Mouse (Mus musculus) intestine, postnatal 0 days (tissue): ENCODE measurements at regions not wholly inside any gene's neighbourhood (a gene's known extent, or its start where the extent isn't known, plus 50 kb on each side); places are given as distances from the start of the nearest gene placed in this dataset.

Experiments
- ATAC-seq: fragments of 200-750 bp; cut with Nextera tagmentation; 2 replicates; pipeline ENCODE4 v1.8.0; 2017; ENCODE audit warnings: mild to moderate bottlenecking, moderate TSS enrichment, moderate library complexity
- H3K27ac ChIP-seq: fragments of 300-500 bp; sonication (generic); 2 replicates; pipeline ENCODE4 v1.5.1; 2014; ENCODE audit warnings: mild to moderate bottlenecking, low read depth, low read length, moderate library complexity
- H3K27me3 ChIP-seq: fragments of 300-500 bp; sonication (generic); replicated peaks from 2 replicates; pipeline ENCODE4 v1.6.1; 2014; ENCODE audit warnings: low read length, mixed read lengths; ENCODE audit not compliant: control insufficient read depth, insufficient read depth
- H3K36me3 ChIP-seq: fragments of 300-500 bp; sonication (generic); 2 replicates; pipeline ENCODE4 v1.6.1; 2014; ENCODE audit warnings: mild to moderate bottlenecking, moderate library complexity; ENCODE audit not compliant: control insufficient read depth, insufficient read depth
- H3K4me1 ChIP-seq: fragments of 300-500 bp; sonication (generic); replicated peaks from 2 replicates; pipeline ENCODE4 v1.6.1; 2014; ENCODE audit warnings: antibody characterized with exemption, low read length, mixed read lengths; ENCODE audit not compliant: control insufficient read depth, insufficient read depth
- H3K4me2 ChIP-seq: fragments of 300-500 bp; sonication (generic); replicated peaks from 2 replicates; pipeline ENCODE4 v1.6.1; 2014; ENCODE audit warnings: low read depth, mild to moderate bottlenecking, moderate library complexity
- H3K4me3 ChIP-seq: fragments of 300-500 bp; sonication (generic); 2 replicates; pipeline ENCODE4 v1.5.1; 2014; ENCODE audit warnings: low read depth, low read length
- H3K9ac ChIP-seq: fragments of 300-500 bp; sonication (generic); 2 replicates; pipeline ENCODE4 v1.6.1; 2014; ENCODE audit warnings: mild to moderate bottlenecking, low read depth, low read length
- H3K9me3 ChIP-seq: fragments of 300-500 bp; sonication (generic); 2 replicates; pipeline ENCODE4 v1.6.1; 2016; ENCODE audit warnings: mixed run types; ENCODE audit not compliant: control insufficient read depth
- CTCF ChIP-seq: sonication (generic); IDR thresholded peaks from 2 replicates; pipeline ENCODE4 v1.5.1; 2016; ENCODE audit warnings: low read depth, mild to moderate bottlenecking, control low read depth, antibody characterized with exemption, moderate library complexity
- WGBS: fragments of 180-500 bp; shearing (Covaris S2); extraction: QIAGEN DNeasy Blood & Tissue Kit; methylation state at CpG from one replicate; pipeline ENCODE4 v1.1.7; 2014; 5-methylcytosine and 5-hydroxymethylcytosine counted together

GRCm38 (mm10) chr9:32972431-32973052, 336.5 kb downstream of the Ets1 start:
- Histone ChIP-seq H3K27ac (no peak overlapping the region), H3K4me3 (no peak overlapping the region), H3K36me3 (no peaks in the 10 kb centered on the region), H3K9ac (no peak overlapping the region), H3K9me3 (no peaks in the 10 kb centered on the region), H3K4me1 (no peaks in the 10 kb centered on the region), H3K4me2 (no peak overlapping the region), H3K27me3 (no peaks in the 10 kb centered on the region)
- TF ChIP-seq CTCF = no peak
- WGBS = 70% methylated on average over 7 of the region's 7 CpGs
- ATAC-seq = no peak

- H3K27me3 ChIP-seq = no peaks in the 10 kb centered on the region
- no peaks in the 10 kb centered on the region for H3K4me1 ChIP-seq
- H3K9ac ChIP-seq = no peak overlapping the region
- TF ChIP-seq CTCF = no peak
- H3K9me3 ChIP-seq = no peaks in the 10 kb centered on the region
- no peaks in the 10 kb centered on the region for H3K36me3 ChIP-seq
- no peak overlapping the region for H3K4me3 ChIP-seq
- WGBS = 72% methylated on average over 7 of the region's 7 CpGs
- ATAC-seq = no peak
- no peak overlapping the region for H3K4me2 ChIP-seq
- H3K27ac ChIP-seq = no peak overlapping the region
These were observed 341.7 kb downstream of the Ets1 start for GRCm38 (mm10) chr9:32977732-32978131.

DNA sequence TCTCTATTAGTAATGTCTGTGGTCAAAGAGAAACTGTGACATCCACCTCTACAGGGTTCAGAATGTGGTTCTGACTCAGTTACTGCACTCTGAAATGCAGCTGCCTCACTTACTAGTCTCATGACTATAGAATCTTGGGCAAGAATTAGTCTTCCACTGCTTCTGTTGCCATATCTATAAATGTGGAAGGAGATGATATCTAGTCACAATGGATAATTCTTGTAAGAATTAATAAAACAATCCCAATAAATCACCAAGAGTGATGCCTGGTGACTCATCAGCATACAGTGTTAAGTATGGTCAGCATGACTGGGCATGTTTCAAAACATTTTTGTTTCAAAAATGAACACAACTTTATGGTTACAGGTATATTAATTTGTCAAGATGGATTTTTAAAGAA, 344.8 kb downstream of the Ets1 start:
- no peak for ATAC-seq
- H3K9me3 ChIP-seq = no peaks in the 10 kb centered on the region
- H3K27me3 ChIP-seq = no peaks in the 10 kb centered on the region
- no peaks in the 10 kb centered on the region for H3K4me1 ChIP-seq
- no peak for TF ChIP-seq CTCF
- H3K4me3 ChIP-seq = no peak overlapping the region
- no peak overlapping the region for H3K4me2 ChIP-seq
- H3K36me3 ChIP-seq = no peaks in the 10 kb centered on the region
- no peak overlapping the region for H3K27ac ChIP-seq
- H3K9ac ChIP-seq = no peak overlapping the region

- ATAC-seq = no peak
- WGBS = 59% methylated on average over 2 of the region's 2 CpGs
These were observed 347.2 kb downstream of the Ets1 start for GRCm38 (mm10) chr9:32983182-32983581.

DNA sequence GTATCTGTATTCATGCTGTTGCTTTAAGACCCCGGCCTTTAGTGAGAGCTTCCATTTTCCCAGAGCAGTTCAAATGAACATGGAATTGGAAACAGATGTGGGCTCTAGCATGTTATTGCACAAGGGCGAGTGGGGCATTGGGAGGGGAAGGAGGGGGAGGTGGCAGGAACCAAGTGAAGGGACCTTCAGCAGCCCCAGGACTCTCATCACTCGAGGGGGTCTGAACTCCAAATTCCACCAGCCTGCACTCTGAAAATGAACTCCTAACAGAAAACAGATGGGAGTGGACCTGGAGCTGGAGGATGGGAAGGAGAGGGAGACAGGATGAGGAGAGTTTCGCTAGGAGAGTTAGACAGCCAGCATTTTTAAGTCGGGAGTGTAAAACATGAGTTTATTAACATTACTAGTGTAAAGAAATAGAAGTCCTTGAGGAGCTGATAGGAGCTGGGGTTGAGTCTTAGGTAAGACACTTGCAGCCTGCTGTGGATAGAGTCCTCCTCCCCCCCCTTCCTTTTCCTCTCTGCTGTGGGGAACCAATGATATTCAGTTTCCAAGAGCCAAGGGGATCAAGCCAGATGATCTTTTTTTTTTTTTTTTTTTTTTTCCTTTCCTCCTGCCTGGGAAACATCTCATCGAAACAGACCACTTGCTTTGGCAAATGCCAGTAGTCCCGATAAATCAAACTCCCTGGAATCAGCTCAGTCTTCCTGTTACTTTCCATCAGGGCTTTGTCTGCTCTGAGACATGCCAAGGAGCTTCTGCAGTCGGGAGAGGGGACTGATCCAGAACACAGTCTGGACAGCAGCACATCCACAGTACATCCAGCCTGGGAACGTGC, 351.0 kb downstream of the Ets1 start:
- no peak overlapping the region for H3K9ac ChIP-seq
- H3K27me3 ChIP-seq = no peaks in the 10 kb centered on the region
- H3K27ac ChIP-seq = no peak overlapping the region
- no peak overlapping the region for H3K4me2 ChIP-seq
- H3K9me3 ChIP-seq = no peaks in the 10 kb centered on the region
- TF ChIP-seq CTCF = no peak
- H3K4me1 ChIP-seq = no peaks in the 10 kb centered on the region
- WGBS = 47% methylated on average over 9 of the region's 9 CpGs
- H3K36me3 ChIP-seq = no peaks in the 10 kb centered on the region
- H3K4me3 ChIP-seq = no peak overlapping the region
- ATAC-seq = no peak

More at GRCm38 (mm10) chr9:32983182-32983581, 347.2 kb downstream of the Ets1 start:
- TF ChIP-seq CTCF = no peak
- no peak overlapping the region for H3K9ac ChIP-seq
- H3K4me1 ChIP-seq = no peaks in the 10 kb centered on the region
- no peaks in the 10 kb centered on the region for H3K9me3 ChIP-seq
- H3K27ac ChIP-seq = no peak overlapping the region
- no peak overlapping the region for H3K4me3 ChIP-seq
- no peaks in the 10 kb centered on the region for H3K27me3 ChIP-seq
- no peaks in the 10 kb centered on the region for H3K36me3 ChIP-seq
- H3K4me2 ChIP-seq = no peak overlapping the region

- 83% methylated on average over 1 of the region's 1 CpGs for WGBS
- no peak for ATAC-seq
- Histone ChIP-seq H3K27me3 (no peaks in the 10 kb centered on the region), H3K36me3 (no peaks in the 10 kb centered on the region), H3K4me1 (no peaks in the 10 kb centered on the region), H3K9me3 (no peaks in the 10 kb centered on the region), H3K27ac (no peak overlapping the region), H3K4me2 (no peak overlapping the region), H3K9ac (no peak overlapping the region), H3K4me3 (no peak overlapping the region)
- TF ChIP-seq CTCF = no peak
These were observed 353.0 kb downstream of the Ets1 start for GRCm38 (mm10) chr9:32989006-32989405.
